Mouse (Mus musculus) erythroblast, embryonic 14.5 days (primary cell): ENCODE results near the gene Tmem163.

Experiments
- GATA1 ChIP-seq: IDR thresholded peaks from 2 replicates; pipeline ENCODE4 v1.6.1; 2012; ENCODE audit warnings: low read length, inconsistent platforms, mixed read lengths
- TAL1 ChIP-seq: IDR thresholded peaks from 3 replicates; pipeline ENCODE4 v1.6.1; 2012; ENCODE audit warnings: low read length, inconsistent platforms, mixed read lengths

- no peak for TF ChIP-seq GATA1
- TF ChIP-seq TAL1, result no peak
These were observed 83.6 kb downstream of the Tmem163 start for GRCm38 (mm10) chr1:127595735-127596134.
